Mouse (Mus musculus): ENCODE data around the gene Plekha6. TPM values are rescaled to one million over a fixed set of nuclear protein-coding genes. Genes with fewer than 3 reads are reported as not detected.

Plekha6 gene
- total and polyA plus RNA-seq, 3 experiments: 0.07 to 0.38 TPM; not detected in 1

- Histone ChIP-seq H3K4me1 (ENCODE audit: insufficient read depth, low read depth, low read length) (peaks cover 2% of the 10 kb centered on the region; the same call in 1 of the 2 replicates), H3K27me3 (ENCODE audit: insufficient read depth, low read length) (peaks cover 52% of the 10 kb centered on the region), H3K36me3 (replicated peaks) (no peaks in the 10 kb centered on the region), H3K4me3 (ENCODE audit: low read depth, low read length) (no peak overlapping the region), H3K9me3 (replicated peaks) (no peaks in the 10 kb centered on the region)
- TF ChIP-seq POLR2AphosphoS5 (IDR thresholded peaks at IDR 0.05; ENCODE audit: insufficient replicate concordance, low read depth, low read length): no peak
- TF ChIP-seq CTCF (IDR thresholded peaks at IDR 0.05; ENCODE audit: low read depth, low read length): no peak
- no peak for TF ChIP-seq GATA2 (IDR thresholded peaks at IDR 0.05; ENCODE audit: borderline replicate concordance, low read depth, low read length)
- no peak for TF ChIP-seq TAL1 (conservative IDR thresholded peaks at IDR 0.05; ENCODE audit: low read depth, low read length)
- TF ChIP-seq GATA1 (IDR thresholded peaks at IDR 0.05; ENCODE audit: borderline replicate concordance, low read length): no peak
- ATAC-seq (ENCODE audit: extremely low read depth, insufficient number of reproducible peaks, low FRiP score, poor library complexity, severe bottlenecking) (no peak), DNase-seq (ENCODE audit: low spot score) (no peak)
Measured at GRCm38 (mm10) chr1:133182706-133183095, 18.7 kb downstream of the Plekha6 start.

GRCm38 (mm10) chr1:133183141-133183925 is 19.3 kb downstream of the Plekha6 start:
- TF ChIP-seq GATA2 (IDR thresholded peaks at IDR 0.05; ENCODE audit: borderline replicate concordance, low read depth, low read length) (no peak), POLR2AphosphoS5 (IDR thresholded peaks at IDR 0.05; ENCODE audit: insufficient replicate concordance, low read depth, low read length) (no peak), GATA1 (IDR thresholded peaks at IDR 0.05; ENCODE audit: borderline replicate concordance, low read length) (no peak)
- Histone ChIP-seq H3K4me3 (ENCODE audit: low read depth, low read length) (no peak overlapping the region), H3K36me3 (replicated peaks) (no peaks in the 10 kb centered on the region), H3K9me3 (replicated peaks) (no peaks in the 10 kb centered on the region), H3K4me1 (ENCODE audit: insufficient read depth, low read depth, low read length) (peaks cover 2% of the 10 kb centered on the region; the same call in 1 of the 2 replicates), H3K27me3 (ENCODE audit: insufficient read depth, low read length) (peaks cover 48% of the 10 kb centered on the region)
- ATAC-seq (ENCODE audit: extremely low read depth, insufficient number of reproducible peaks, low FRiP score, poor library complexity, severe bottlenecking) (no peak), DNase-seq (ENCODE audit: low spot score) (no peak)

GRCm38 (mm10) chr1:133187948-133188680 is 24.1 kb downstream of the Plekha6 start:
- DNase-seq (ENCODE audit: low spot score) (no peak), ATAC-seq (ENCODE audit: extremely low read depth, insufficient number of reproducible peaks, low FRiP score, poor library complexity, severe bottlenecking) (no peak)
- no peak for TF ChIP-seq GATA1 (IDR thresholded peaks at IDR 0.05; ENCODE audit: borderline replicate concordance, low read length)
- TF ChIP-seq GATA2 (IDR thresholded peaks at IDR 0.05; ENCODE audit: borderline replicate concordance, low read depth, low read length): no peak
- TF ChIP-seq POLR2AphosphoS5 (IDR thresholded peaks at IDR 0.05; ENCODE audit: insufficient replicate concordance, low read depth, low read length): no peak
- TF ChIP-seq TAL1 (conservative IDR thresholded peaks at IDR 0.05; ENCODE audit: low read depth, low read length): no peak
- TF ChIP-seq CTCF (IDR thresholded peaks at IDR 0.05; ENCODE audit: low read depth, low read length): no peak
- H3K27me3 ChIP-seq (ENCODE audit: insufficient read depth, low read length): peaks cover 17% of the 10 kb centered on the region
- no peak overlapping the region for H3K4me3 ChIP-seq (ENCODE audit: low read depth, low read length)
- H3K36me3 ChIP-seq (replicated peaks): no peaks in the 10 kb centered on the region
- H3K4me1 ChIP-seq (ENCODE audit: insufficient read depth, low read depth, low read length): no peaks in the 10 kb centered on the region
- no peaks in the 10 kb centered on the region for H3K9me3 ChIP-seq (replicated peaks)

GRCm38 (mm10) chr1:133188719-133189118 is 24.7 kb downstream of the Plekha6 start:
- no peak for DNase-seq (ENCODE audit: low spot score)
- no peak for ATAC-seq (ENCODE audit: extremely low read depth, insufficient number of reproducible peaks, low FRiP score, poor library complexity, severe bottlenecking)
- TF ChIP-seq GATA1 (IDR thresholded peaks at IDR 0.05; ENCODE audit: borderline replicate concordance, low read length) (no peak), CTCF (IDR thresholded peaks at IDR 0.05; ENCODE audit: low read depth, low read length) (no peak), TAL1 (conservative IDR thresholded peaks at IDR 0.05; ENCODE audit: low read depth, low read length) (no peak), GATA2 (IDR thresholded peaks at IDR 0.05; ENCODE audit: borderline replicate concordance, low read depth, low read length) (no peak), POLR2AphosphoS5 (IDR thresholded peaks at IDR 0.05; ENCODE audit: insufficient replicate concordance, low read depth, low read length) (no peak)
- H3K4me1 ChIP-seq (ENCODE audit: insufficient read depth, low read depth, low read length): no peaks in the 10 kb centered on the region
- H3K36me3 ChIP-seq (replicated peaks): no peaks in the 10 kb centered on the region
- H3K4me3 ChIP-seq (ENCODE audit: low read depth, low read length): no peak overlapping the region
- no peaks in the 10 kb centered on the region for H3K9me3 ChIP-seq (replicated peaks)
- peaks cover 13% of the 10 kb centered on the region for H3K27me3 ChIP-seq (ENCODE audit: insufficient read depth, low read length)

- H3K27me3 ChIP-seq (ENCODE audit: insufficient read depth, low read length): peaks cover 13% of the 10 kb centered on the region
- no peak for TF ChIP-seq TAL1 (conservative IDR thresholded peaks at IDR 0.05; ENCODE audit: low read depth, low read length)
- TF ChIP-seq GATA1 (IDR thresholded peaks at IDR 0.05; ENCODE audit: borderline replicate concordance, low read length): no peak
- no peak for TF ChIP-seq CTCF (IDR thresholded peaks at IDR 0.05; ENCODE audit: low read depth, low read length)
- TF ChIP-seq POLR2AphosphoS5 (IDR thresholded peaks at IDR 0.05; ENCODE audit: insufficient replicate concordance, low read depth, low read length): no peak
- TF ChIP-seq GATA2 (IDR thresholded peaks at IDR 0.05; ENCODE audit: borderline replicate concordance, low read depth, low read length): no peak
- H3K4me3 ChIP-seq (ENCODE audit: low read depth, low read length): no peak overlapping the region
- H3K36me3 ChIP-seq (replicated peaks): no peaks in the 10 kb centered on the region
- H3K4me1 ChIP-seq (ENCODE audit: insufficient read depth, low read depth, low read length): no peaks in the 10 kb centered on the region
- DNase-seq (ENCODE audit: low spot score) (no peak), ATAC-seq (ENCODE audit: extremely low read depth, insufficient number of reproducible peaks, low FRiP score, poor library complexity, severe bottlenecking) (no peak)
- H3K9me3 ChIP-seq (replicated peaks): no peaks in the 10 kb centered on the region
Measured at GRCm38 (mm10) chr1:133189471-133189870, 25.5 kb downstream of the Plekha6 start.

- H3K9me3 ChIP-seq (replicated peaks): no peaks in the 10 kb centered on the region
- DNase-seq (ENCODE audit: low spot score) (no peak), ATAC-seq (ENCODE audit: extremely low read depth, insufficient number of reproducible peaks, low FRiP score, poor library complexity, severe bottlenecking) (no peak)
- H3K4me3 ChIP-seq (ENCODE audit: low read depth, low read length): no peak overlapping the region
- TF ChIP-seq CTCF (IDR thresholded peaks at IDR 0.05; ENCODE audit: low read depth, low read length): no peak
- no peaks in the 10 kb centered on the region for H3K36me3 ChIP-seq (replicated peaks)
- no peaks in the 10 kb centered on the region for H3K4me1 ChIP-seq (ENCODE audit: insufficient read depth, low read depth, low read length)
- peaks cover 12% of the 10 kb centered on the region for H3K27me3 ChIP-seq (ENCODE audit: insufficient read depth, low read length)
Measured at GRCm38 (mm10) chr1:133190550-133190949, 26.5 kb downstream of the Plekha6 start.

Data from G1E (cell line).